Mouse (Mus musculus): Measurements from ENCODE around the gene Chsy1. TPM values are rescaled to one million over a fixed set of nuclear protein-coding genes. Genes with fewer than 3 reads are reported as not detected.
"Not testable (repeated sequence)": the region's sequence is repeated elsewhere in the genome, so short reads cannot be mapped to it uniquely, and the experiment has no call there.

Gene Chsy1
- polyA plus RNA-seq, 1 experiment from 2014 or later: 18.2 TPM

- Histone ChIP-seq H3K27me3 (no peaks in the 10 kb centered on the region), H3K9me3 (no peaks in the 10 kb centered on the region), H3K9ac (no peak overlapping the region), H3K4me1 (peaks cover 26% of the 10 kb centered on the region), H3K4me3 (no peak overlapping the region), H3K27ac (peak overlapping the region; percentile 54; the same call in 1 of the 2 replicates), H3K36me3 (no peaks in the 10 kb centered on the region), H3K4me2 (no peak overlapping the region)
- WGBS: 81% methylated on average over 7 of the region's 7 CpGs
- ATAC-seq (ENCODE audit: borderline replicate concordance, extremely low read depth, low FRiP score, low TSS enrichment): no peak
Observed at GRCm38 (mm10) chr7:66182075-66182715, 72.9 kb downstream of the Chsy1 start.

- peak overlapping the region; percentile 54; the same call in 1 of the 2 replicates for H3K27ac ChIP-seq
- peak; percentile 69 for ATAC-seq (ENCODE audit: borderline replicate concordance, extremely low read depth, low FRiP score, low TSS enrichment)
- H3K9ac ChIP-seq: no peak overlapping the region
- peaks cover 26% of the 10 kb centered on the region for H3K4me1 ChIP-seq
- H3K27me3 ChIP-seq: no peaks in the 10 kb centered on the region
- no peak overlapping the region for H3K4me2 ChIP-seq
- H3K4me3 ChIP-seq: no peak overlapping the region
- no peaks in the 10 kb centered on the region for H3K9me3 ChIP-seq
- WGBS: 58% methylated on average over 8 of the region's 8 CpGs
- no peaks in the 10 kb centered on the region for H3K36me3 ChIP-seq
Observed at GRCm38 (mm10) chr7:66183404-66183803, 74.1 kb downstream of the Chsy1 start.

- H3K9me3 ChIP-seq: no peaks in the 10 kb centered on the region
- 0 out of 2 replicates have a peak overlapping the region, but pooled peaks have one; percentile 5 for H3K27ac ChIP-seq
- ATAC-seq (ENCODE audit: borderline replicate concordance, extremely low read depth, low FRiP score, low TSS enrichment): no peak
- no peaks in the 10 kb centered on the region for H3K27me3 ChIP-seq
- no peak overlapping the region for H3K4me2 ChIP-seq
- H3K36me3 ChIP-seq: no peaks in the 10 kb centered on the region
- no peak overlapping the region for H3K9ac ChIP-seq
- H3K4me3 ChIP-seq: no peak overlapping the region
- peaks cover 22% of the 10 kb centered on the region for H3K4me1 ChIP-seq
- 73% methylated on average over 4 of the region's 4 CpGs for WGBS
Observed at GRCm38 (mm10) chr7:66184026-66184425, 74.7 kb downstream of the Chsy1 start.

GRCm38 (mm10) chr7:66185370-66185769 lies 76.1 kb downstream of the Chsy1 start:
- 83% methylated on average over 5 of the region's 5 CpGs for WGBS
- Histone ChIP-seq H3K9me3 (no peaks in the 10 kb centered on the region), H3K4me1 (peaks cover 16% of the 10 kb centered on the region), H3K9ac (no peak overlapping the region), H3K27me3 (no peaks in the 10 kb centered on the region), H3K4me2 (no peak overlapping the region), H3K27ac (no peak overlapping the region), H3K36me3 (no peaks in the 10 kb centered on the region), H3K4me3 (no peak overlapping the region)
- ATAC-seq (ENCODE audit: borderline replicate concordance, extremely low read depth, low FRiP score, low TSS enrichment): no peak

- WGBS: 68% methylated on average over 4 of the region's 4 CpGs
- Histone ChIP-seq H3K27ac (no peak overlapping the region), H3K4me1 (peaks cover 9% of the 10 kb centered on the region), H3K9ac (no peak overlapping the region), H3K9me3 (no peaks in the 10 kb centered on the region), H3K36me3 (no peaks in the 10 kb centered on the region), H3K27me3 (no peaks in the 10 kb centered on the region), H3K4me2 (no peak overlapping the region), H3K4me3 (no peak overlapping the region)
- ATAC-seq (ENCODE audit: borderline replicate concordance, extremely low read depth, low FRiP score, low TSS enrichment): no peak
Observed at GRCm38 (mm10) chr7:66187581-66188231, 78.4 kb downstream of the Chsy1 start.

GRCm38 (mm10) chr7:66190385-66190784 lies 81.1 kb downstream of the Chsy1 start:
- not testable (repeated sequence) for H3K4me1 ChIP-seq; ATAC-seq (ENCODE audit: borderline replicate concordance, extremely low read depth, low FRiP score, low TSS enrichment); H3K4me3 ChIP-seq; H3K9me3 ChIP-seq; H3K36me3 ChIP-seq; H3K9ac ChIP-seq; H3K4me2 ChIP-seq; H3K27ac ChIP-seq; H3K27me3 ChIP-seq
- WGBS: 85% methylated on average over 10 of the region's 10 CpGs

- Histone ChIP-seq H3K4me1 (peaks cover 19% of the 10 kb centered on the region), H3K27ac (no peak overlapping the region)
Observed at GRCm38 (mm10) chr7:66194511-66194910, 85.2 kb downstream of the Chsy1 start.

GRCm38 (mm10) chr7:66195881-66196280 lies 86.6 kb downstream of the Chsy1 start:
- ATAC-seq (ENCODE audit: borderline replicate concordance, extremely low read depth, low FRiP score, low TSS enrichment): no peak
- no peak overlapping the region for H3K4me2 ChIP-seq

More at GRCm38 (mm10) chr7:66194511-66194910, 85.2 kb downstream of the Chsy1 start:
- no peaks in the 10 kb centered on the region for H3K36me3 ChIP-seq
- 70% methylated on average over 3 of the region's 3 CpGs for WGBS
- H3K27me3 ChIP-seq: no peaks in the 10 kb centered on the region; the same call in none of the 2 replicates
- H3K4me2 ChIP-seq: no peak overlapping the region
- no peak overlapping the region for H3K9ac ChIP-seq
- no peak overlapping the region for H3K4me3 ChIP-seq
- no peaks in the 10 kb centered on the region for H3K9me3 ChIP-seq
- no peak for ATAC-seq (ENCODE audit: borderline replicate concordance, extremely low read depth, low FRiP score, low TSS enrichment)

GRCm38 (mm10) chr7:66196609-66197445 lies 87.5 kb downstream of the Chsy1 start:
- no peak overlapping the region for H3K9ac ChIP-seq
- H3K4me2 ChIP-seq: no peak overlapping the region
- no peaks in the 10 kb centered on the region for H3K9me3 ChIP-seq
- WGBS: 50% methylated on average over 11 of the region's 11 CpGs
- peak; percentile 28; the same call in 1 of the 2 replicates for ATAC-seq (ENCODE audit: borderline replicate concordance, extremely low read depth, low FRiP score, low TSS enrichment)
- H3K27ac ChIP-seq: no peak overlapping the region
- peaks cover 32% of the 10 kb centered on the region for H3K4me1 ChIP-seq
- no peaks in the 10 kb centered on the region; the same call in none of the 2 replicates for H3K27me3 ChIP-seq
- H3K36me3 ChIP-seq: no peaks in the 10 kb centered on the region
- H3K4me3 ChIP-seq: no peak overlapping the region

More at GRCm38 (mm10) chr7:66195881-66196280, 86.6 kb downstream of the Chsy1 start:
- no peak overlapping the region for H3K9ac ChIP-seq
- no peak overlapping the region for H3K4me3 ChIP-seq
- no peaks in the 10 kb centered on the region for H3K9me3 ChIP-seq
- H3K27me3 ChIP-seq: no peaks in the 10 kb centered on the region; the same call in none of the 2 replicates
- peaks cover 28% of the 10 kb centered on the region for H3K4me1 ChIP-seq
- no peak overlapping the region for H3K27ac ChIP-seq
- no peaks in the 10 kb centered on the region for H3K36me3 ChIP-seq
- WGBS: 72% methylated on average over 1 of the region's 1 CpGs

GRCm38 (mm10) chr7:66198416-66198815 lies 89.1 kb downstream of the Chsy1 start:
- Histone ChIP-seq H3K9me3 (no peaks in the 10 kb centered on the region), H3K27me3 (no peaks in the 10 kb centered on the region; the same call in none of the 2 replicates), H3K27ac (no peak overlapping the region), H3K4me2 (no peak overlapping the region), H3K9ac (no peak overlapping the region), H3K4me3 (no peak overlapping the region), H3K36me3 (no peaks in the 10 kb centered on the region), H3K4me1 (peaks cover 32% of the 10 kb centered on the region)
- 61% methylated on average over 10 of the region's 10 CpGs for WGBS
- no peak for ATAC-seq (ENCODE audit: borderline replicate concordance, extremely low read depth, low FRiP score, low TSS enrichment)

- no peaks in the 10 kb centered on the region for H3K36me3 ChIP-seq
- peaks cover 32% of the 10 kb centered on the region for H3K4me1 ChIP-seq
- H3K4me3 ChIP-seq: no peak overlapping the region
- no peaks in the 10 kb centered on the region for H3K9me3 ChIP-seq
- no peaks in the 10 kb centered on the region; the same call in none of the 2 replicates for H3K27me3 ChIP-seq
- no peak overlapping the region for H3K4me2 ChIP-seq
- H3K27ac ChIP-seq: 0 out of 2 replicates have a peak overlapping the region, but pooled peaks have one; percentile 33
- no peak for ATAC-seq (ENCODE audit: borderline replicate concordance, extremely low read depth, low FRiP score, low TSS enrichment)
- 64% methylated on average over 5 of the region's 5 CpGs for WGBS
- H3K9ac ChIP-seq: no peak overlapping the region
Observed at GRCm38 (mm10) chr7:66199391-66199831, 90.1 kb downstream of the Chsy1 start.

Data from lung, embryonic 15.5 days (tissue).